Mouse (Mus musculus) ES-CJ7 (cell line): ENCODE results near the gene Srpx.
A peak's percentile ranks its signal among the peaks of the same experiment; 100 is the strongest.

Experiments used
- DNase-seq: peaks from one replicate; pipeline ENCODE4 v3.0.0; 2011; ENCODE audit warnings: low read depth, low spot score

Srpx gene

DNA sequence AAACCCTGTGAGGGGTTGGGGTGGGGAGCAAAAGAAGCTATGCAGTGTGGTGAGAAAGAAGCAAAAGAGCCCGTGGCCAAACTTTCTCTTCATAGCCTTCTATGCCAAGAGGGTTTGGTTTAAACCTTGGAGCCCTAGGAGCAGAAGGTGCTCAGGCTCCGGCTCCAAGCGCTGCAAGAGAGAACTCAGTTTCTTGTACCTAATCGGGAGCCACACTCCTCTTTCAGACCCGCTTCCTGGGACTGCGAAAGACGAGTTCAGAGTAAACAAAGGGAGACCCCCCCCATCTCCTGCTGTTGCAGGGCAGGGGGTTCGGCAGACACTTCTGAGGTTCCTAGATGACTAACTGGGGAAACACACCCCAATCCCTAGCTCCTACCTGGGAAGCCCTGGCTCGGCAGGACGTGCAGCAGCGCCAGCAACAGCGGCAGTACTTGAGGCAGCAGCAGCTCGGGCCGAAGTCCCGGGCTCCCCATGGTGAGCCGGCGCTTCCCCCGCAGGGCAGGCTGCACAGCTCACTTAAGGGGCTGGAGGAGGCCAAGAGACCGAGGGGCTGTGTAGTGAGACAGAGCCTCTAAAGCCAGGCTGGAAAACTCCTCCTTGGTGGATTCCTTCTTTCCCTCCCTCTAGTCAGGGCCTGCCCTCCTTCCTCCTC is at the start of gene Srpx:
Gene Srpx (minus strand): TSS at position 645 of the 655 bp plus-strand sequence.
- DNase-seq, result peak; percentile 11

DNA sequence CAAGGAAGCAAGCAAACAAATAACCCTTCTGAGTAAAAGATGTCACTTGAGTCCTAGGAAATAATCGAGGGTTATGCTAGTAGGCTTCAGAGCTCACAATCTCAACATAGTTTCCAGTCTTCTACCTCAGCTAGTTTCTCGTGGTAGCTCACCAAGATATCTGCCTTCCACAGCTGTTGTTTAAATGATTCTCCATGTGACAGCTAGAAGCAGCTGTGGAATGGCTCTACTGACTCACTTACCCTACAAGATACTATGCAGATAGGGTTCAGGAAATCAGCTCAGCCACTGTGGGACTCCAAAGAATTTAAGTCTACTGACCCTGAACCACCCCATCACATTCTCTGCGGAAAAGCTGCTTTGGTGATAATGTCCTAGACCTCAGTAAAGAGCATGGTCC is 34.9 kb upstream of the Srpx start:
- no peak for DNase-seq

DNA sequence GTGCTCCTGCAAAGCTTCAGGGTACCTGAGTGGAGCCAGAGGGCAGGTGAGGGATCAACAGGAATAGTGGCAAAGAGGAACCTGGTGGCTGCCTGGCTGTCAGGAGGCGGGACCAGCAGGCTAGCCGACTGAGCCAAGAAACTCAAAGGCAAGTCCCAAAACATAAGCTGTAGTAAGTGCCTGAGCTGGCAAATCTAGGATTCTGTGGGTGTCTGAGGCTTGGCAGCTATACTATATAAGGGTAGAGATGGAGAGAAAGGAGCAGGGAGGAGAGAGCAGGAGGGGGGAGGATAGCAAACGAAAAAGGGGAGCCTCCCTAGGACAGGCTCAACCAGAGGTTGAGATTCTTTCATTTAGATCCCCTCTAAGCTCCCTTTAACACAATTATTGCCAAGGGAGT is 1.7 kb downstream of the Srpx start:
- DNase-seq, result no peak

DNA sequence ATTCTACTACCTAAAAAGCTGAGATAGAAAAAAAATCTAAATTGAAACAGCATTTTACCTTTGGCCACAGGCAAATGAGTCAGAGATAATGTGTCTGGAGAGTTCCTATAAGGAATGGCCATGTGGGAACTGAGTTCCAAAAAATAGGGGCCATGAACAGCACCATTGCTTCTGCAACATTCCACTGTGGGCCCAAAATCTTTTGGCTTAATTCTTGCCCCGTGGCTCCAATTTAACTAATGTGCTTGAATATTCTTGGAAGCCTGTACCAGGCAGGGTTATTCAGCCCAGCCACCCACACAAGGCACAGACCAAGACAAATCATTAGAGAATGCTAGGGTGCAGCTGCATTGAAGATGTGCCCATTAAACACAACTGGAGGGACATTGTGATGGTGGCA is 6.8 kb downstream of the Srpx start:
- DNase-seq, result no peak

DNA sequence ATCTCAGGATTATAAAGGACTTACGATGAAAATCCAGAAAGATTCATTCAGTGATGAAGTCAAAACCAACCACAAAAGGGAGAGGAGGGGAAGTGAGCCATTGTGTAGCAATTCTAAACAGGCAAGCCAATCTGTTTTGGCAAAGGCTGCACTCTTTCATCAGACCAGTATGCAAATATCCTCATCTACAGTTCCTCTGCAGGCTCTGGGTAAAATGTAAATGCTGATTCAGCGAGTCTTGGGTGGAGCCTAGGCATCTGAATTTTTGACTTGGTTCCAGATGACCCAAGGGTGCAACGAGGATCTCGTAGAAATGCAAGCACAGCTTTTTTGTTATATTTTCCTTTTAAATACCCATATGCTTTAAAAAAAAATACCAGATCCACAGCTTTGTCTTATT is 9.0 kb downstream of the Srpx start:
- no peak for DNase-seq

DNA sequence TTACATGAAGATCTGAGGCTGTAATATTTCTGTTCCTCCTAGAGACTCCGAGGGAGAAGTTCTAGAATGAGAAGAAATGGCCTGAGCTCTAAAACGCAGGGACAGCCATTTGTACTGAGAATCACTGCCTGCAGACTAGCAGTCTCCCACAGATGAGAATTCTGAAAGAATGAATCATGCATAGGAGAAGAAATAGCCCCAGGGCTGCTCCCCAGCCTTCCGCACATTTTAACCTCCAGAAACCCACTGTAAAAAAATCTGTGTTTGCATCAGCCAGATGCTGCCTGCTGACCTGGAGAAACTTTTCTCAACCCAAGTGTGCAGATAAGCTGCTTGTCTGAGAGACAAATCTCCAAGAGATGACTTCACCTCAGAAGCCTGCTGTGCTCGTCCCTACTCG is 12.0 kb downstream of the Srpx start:
- DNase-seq, result no peak

DNA sequence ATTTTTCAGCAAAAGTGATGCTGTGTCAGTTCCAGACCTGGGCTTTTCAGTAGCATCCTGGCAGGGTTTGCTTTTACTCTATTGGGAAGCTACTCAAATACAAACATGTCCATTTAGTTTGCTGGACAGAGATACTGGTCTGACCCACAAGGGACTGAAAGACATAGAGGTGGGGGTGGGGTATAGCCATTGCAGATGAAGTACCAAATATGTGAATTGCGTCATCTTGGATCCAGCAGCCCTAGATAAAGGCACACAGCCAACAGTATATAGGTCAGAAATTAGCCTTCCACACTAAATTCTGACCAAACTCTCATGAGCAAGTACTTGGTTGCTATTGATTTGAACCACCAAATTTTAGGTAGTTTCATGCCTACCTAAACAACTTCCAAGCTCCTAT is 14.8 kb downstream of the Srpx start:
- no peak for DNase-seq

DNA sequence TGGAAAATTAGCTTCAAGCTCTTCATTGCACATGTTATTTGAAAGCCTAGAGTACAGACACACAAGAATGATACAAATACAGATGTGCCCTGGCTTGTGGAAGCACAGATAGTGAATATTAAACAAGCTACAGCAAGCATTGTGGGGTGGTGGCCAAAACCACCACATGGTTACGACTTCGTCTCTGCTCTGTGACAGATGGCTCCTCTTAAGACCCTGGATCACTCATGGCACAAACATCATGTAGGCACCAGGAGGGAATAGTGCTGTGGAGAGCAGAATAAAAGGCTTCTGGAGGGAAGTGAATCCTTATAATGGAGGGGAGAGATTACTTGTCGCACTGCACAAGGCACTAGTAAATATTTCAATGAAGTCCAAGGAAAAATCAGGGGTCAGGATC is 21.7 kb downstream of the Srpx start:
- DNase-seq, result no peak

DNA sequence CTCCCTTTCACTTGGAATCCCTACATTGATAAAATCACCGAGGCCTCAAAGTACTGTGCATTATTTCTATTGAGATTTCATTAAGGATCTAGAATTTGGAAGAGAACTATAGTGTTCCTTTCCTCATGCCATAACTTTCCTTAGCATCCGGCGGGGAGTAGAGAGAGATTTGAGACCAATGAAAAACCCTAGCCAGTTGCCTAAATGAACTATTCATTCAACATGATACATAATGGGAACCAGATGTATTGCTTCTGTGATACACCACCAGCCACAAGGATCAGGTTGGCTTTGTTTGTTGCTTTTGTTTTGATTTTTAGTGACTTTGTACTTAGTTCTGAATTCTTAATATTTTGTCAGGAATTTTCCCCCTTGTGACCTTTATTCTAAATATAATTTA is 37.1 kb downstream of the Srpx start:
- DNase-seq, result no peak

DNA sequence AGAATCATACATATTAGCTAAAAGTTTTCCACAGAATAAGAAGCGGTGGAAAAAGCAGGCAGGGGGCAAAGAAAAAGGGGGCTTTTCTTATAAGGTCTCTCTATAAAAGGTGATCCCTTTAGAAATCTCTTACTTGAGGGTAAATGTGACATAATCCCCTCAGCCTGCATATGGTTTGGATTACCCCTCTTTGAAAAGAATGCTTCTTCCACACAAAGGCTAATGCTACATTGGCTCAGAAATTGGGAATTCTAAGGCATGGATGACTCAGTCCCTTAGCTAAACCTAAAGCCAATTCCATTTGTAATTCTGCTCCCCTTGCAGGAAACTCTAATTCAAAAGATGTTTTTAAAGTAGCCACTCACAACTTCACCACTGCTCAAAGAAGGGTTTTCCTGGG is 37.5 kb downstream of the Srpx start:
- no peak for DNase-seq

DNA sequence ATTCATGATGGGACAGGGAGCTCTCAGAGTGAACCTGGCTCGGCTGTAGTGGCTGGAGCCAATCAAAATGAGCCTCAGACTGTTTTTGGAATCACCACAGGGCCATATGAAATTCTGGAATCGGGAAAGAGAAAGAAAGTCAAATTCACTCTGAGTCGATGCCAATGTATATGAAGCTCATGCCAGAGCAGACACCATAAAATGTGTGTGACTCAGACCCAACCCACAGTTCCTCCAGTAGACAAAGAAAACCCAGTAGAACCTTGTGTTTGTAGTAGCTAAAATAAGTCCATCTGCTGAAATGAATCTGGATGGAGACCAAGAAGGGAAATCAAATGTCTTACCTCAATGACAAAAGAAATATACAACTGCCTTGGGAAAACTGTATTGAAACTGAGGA is 43.5 kb downstream of the Srpx start:
- DNase-seq, result no peak

DNA sequence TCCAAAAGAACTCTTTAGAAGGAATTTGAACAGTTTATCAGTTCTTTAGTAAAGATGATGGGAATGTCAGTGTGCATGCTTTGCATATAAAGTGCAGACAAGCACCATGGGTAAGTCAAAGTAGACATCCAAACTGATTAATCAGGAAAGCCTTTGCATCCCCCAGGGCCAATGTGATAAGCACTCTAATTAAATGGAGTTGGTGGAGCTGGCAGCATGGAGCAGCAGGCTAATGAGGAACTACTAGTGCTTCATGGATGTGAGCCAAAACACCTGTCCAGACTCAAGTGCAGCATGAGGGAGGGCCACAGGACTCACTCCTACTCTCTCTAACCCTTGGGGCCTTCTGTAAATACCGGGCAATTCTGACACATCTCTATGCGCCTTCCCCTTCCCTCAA is 46.0 kb downstream of the Srpx start:
- no peak for DNase-seq

DNA sequence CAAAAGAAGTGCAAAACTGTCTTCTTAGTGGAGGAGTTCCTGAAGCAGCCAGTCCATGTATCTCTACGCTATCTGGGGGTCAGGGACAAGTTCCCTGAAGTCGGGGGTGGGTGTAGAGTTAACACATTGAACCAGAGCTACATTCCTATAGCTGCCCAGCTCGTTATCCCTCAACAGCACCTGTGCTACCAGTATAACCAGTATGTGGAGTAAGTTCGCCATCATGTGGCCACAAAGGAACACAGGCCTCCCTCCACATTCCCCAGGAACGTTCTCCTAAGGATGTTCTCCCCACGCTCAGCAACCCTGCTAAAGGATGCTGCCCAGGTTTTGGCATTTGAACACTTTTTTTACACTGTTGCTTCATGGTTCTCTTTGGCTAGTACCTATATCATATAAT is 46.8 kb downstream of the Srpx start:
- peak; percentile 14 for DNase-seq

DNA sequence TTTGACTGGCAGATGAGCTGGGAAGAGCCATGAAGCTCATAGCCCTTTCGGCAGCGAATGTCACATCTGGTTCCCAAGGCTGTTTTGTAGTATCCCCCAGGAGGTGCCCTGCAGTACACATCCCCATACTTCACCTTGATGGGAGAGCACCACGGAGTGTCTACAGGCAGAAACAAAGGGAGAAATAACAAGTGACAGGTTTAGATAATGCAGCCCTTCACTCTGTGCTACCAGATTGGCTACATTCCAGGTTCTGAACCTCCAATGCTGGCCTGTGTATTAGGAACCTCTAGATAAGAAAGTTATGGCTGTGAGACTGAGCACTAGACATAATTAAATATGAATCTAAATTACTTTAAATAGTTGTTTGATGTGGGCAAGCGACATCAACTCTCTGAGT is 48.1 kb downstream of the Srpx start:
- no peak for DNase-seq

DNA sequence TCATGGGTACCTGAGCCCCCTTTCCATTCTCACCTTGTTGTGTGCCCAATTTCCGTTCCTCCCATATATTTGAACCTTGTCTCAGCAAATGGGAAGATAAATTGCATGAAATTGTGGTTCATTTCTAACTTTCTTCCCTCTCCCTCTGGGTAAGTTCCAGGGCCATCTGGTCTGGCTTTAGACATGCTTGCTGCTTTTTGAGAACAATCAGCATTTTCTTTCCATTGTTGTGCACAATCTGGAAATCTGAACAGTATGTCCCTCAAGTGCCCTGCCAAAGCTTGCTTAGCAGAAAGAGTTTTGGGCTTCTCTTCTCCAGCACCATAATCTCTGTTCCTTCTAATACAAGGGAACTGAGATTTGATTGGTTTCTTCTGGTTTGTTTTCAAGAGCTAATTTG is 53.7 kb downstream of the Srpx start:
- no peak for DNase-seq

DNA sequence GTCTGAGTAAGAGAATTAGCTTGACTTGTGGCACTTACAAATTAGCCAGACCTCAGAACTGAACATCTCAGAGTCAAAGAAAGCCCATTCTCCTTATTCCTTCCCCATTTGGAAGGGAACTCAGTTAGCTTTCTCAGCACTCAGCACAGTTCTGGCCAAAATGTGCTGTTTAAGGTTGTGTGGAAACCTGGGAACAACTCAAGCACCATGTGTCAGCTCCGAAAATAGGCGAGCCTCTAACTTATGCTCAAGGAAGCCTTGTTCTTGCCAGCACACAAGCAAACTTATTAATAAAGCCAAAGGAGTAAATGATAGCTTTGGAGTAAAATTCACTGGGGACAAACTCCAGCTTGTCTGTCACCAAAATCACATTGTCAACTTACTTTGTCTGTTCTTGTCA is 54.1 kb downstream of the Srpx start:
- DNase-seq, result no peak

DNA sequence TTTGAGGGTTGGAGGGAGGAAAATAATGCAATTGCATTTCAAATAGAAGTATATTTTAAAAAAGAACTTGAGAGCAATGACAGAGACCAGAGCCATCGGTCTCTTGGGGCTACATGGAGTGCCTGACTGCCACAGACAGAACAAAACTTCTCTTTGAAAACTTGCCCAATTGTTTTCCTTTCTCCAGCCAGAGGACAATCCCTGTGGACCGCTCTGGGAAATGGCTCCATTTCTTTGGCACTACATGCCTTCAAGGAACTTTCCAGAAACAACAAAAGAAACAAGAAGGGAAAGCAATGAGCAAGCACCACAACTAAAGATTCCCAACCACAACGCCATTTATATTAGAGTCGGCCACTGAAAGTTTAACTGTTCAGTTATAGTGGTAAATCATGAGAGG is 55.3 kb downstream of the Srpx start:
- no peak for DNase-seq

DNA sequence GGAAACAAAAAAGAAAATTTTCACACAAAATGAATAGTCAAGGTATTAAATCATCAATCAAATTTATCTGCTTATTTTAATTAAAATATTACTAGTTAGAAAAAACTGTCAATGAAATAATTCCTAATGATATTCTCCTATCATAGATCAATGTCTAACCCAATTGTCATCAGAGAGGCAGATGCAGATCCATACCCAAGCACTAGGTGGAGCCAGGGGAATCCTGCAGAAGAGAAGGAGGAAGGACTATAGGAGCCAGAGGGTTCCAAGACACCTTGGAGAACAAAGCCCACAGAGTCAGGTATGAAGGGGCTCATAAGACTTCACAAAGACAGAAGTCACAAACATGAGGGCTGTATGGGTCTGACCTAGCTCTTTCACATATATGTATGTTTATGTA is 82.8 kb downstream of the Srpx start:
- no peak for DNase-seq

DNA sequence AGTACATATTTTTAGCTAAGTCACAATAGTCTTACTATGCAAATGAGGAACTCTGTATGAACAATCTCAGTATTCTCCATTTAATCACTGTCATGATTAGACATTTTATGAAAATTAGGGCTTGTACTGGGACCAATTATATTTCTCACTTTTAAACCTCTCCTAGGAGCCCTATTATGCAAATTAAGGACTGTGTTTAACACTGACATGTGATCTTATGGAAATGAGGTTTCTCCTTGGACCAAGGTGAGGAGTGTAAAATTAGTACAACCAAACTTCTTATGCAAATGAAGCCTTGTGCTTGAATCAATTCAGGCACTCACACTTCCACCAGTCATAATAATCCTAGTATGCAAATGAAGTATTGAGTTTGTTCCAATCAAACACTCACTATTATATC is 107.3 kb downstream of the Srpx start:
- DNase-seq, result no peak

DNA sequence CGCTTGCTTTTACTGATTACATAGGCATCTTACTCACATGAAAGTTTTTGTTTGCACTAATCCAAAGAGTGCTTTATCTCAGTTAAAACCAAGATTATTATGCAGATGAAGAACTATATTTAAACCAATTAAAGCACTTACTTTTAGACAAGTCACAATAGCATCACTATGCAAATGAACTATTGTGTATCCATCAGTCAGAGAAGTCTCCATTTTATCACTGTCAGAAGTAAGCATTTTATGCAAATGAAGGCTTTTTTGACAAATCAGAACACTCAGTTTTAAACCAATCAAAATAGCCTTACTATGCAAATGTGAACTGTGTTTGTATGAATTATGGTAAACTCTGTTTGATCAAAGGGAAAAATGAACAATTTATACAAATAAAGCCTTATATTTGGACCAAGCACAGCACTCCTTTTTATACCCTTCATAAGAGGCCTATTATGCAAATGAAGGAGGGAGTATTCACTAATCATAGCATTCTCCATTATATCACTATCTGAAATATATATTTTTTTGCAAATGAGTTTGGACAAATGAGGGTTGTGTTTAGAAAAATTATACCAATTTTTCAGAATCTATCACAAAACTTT is 109.7 kb downstream of the Srpx start:
- no peak for DNase-seq

DNA sequence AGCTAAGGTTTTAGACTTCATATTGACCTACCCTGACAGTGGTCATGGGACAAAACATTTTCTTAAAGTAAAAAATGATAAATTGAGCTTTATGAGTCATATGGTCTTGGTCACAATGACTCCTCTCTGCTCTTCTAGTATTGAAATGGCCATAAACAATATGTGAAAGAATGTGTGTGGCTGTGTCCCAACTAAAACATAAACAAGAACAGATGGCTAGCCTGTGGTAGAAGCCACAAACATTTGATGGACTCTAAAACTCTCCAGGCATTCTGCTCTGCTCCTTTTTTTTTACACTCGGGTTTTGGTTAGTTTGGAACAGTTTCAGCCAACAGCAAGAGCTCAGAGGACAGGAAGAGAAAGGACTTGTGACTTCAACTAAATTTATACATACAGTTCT is 111.6 kb downstream of the Srpx start:
- DNase-seq, result no peak

DNA sequence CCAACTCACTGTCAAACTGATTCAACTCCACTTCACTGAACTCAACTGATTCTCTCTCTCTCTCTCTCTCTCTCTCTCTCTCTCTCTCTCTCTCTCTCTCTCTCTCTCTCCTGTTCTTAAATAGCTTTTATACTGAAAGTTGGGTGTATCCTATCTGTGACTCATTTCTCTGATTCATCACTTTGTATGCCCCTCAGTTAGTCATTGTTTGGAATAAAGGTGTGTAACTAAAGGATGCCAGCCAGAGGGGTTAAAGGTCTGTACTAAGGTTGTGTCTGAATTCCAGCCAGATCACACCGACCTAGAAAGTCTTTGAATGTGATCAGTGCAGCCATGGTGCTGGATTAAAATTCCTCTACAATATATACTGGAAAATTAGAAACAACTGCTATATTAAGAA is 116.8 kb downstream of the Srpx start:
- DNase-seq, result no peak
